8 mouse cellular contexts compared by ENCODE assay signal in the genomic region with DNA sequence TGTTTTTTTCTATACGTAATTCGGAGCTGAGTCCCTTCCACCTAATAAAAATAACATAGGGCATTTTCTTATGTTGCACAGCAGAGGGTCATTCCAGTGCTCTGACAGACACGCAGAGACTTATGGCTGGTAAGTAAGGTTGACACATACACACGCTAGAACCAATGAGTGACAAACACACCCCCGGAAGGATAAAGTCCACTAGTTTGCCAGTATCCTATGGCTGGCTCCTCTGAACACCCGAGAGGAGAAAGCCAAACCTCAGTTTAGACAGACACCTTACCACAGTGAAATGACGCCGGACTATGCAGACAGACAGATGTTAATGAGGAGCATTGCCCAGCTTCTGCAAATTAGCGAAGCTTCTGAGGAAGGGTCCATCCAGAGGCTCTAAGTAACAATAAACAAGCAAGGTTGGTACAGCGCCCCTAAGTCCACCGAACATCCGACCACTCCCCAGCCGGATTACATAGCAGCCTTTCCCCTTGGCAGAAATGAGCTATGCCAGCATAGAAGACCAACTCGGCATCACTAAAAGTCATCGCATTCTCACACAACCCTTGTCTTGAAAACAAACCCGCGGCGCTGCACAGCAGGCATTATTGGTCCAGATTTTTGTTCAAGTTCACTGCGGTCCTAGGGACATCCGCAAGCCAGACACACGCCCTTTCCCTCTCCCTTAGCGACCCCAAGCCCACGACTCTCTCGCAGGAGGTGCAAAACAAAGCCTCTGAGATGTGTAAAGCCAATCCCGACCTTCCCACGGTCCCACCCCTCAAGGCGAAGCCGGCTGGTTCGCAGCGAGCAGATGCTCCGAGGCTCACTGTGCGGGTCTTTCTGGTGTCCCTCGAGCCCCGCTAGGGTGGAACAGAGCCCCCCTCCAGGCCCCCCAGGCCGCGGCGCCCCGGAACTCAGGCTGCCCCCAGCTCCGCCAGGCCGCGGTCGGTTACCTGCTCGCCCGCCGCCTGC. TPM values are rescaled to one million over a fixed set of nuclear protein-coding genes. Genes with fewer than 3 reads are reported as not detected.
DNase-seq lines count a peak whose midpoint lies in the region; ATAC-seq lines count a peak whose summit lies in the region.

No protein-coding gene starts in this region.

- ATAC-seq in hindbrain, embryonic 16.5 days, result peak; percentile 79

- DNase-seq in embryo, embryonic 10 days (ENCODE audit: low spot score), result peak; percentile 28
- DNase-seq in embryo, embryonic 9.5 days (ENCODE audit: extremely low spot score), result no peak
- DNase-seq in urinary bladder, postnatal 14 days (ENCODE audit: low spot score), result peak; percentile 15
- no peak for DNase-seq in urinary bladder, postnatal 25 days (ENCODE audit: low spot score)
- no peak for DNase-seq in ovary, adult 18-20 months (ENCODE audit: low spot score)
- no peak for DNase-seq in frontal cortex, postnatal 10 days (ENCODE audit: low spot score in 2 of 2)

- no peaks in the 10 kb centered on the region for H3K9me3 ChIP-seq in hindbrain, embryonic 16.5 days (ENCODE audit: control insufficient read depth, low read length)

- WGBS in hindbrain, embryonic 16.5 days, result 10% methylated on average over 42 of the region's 45 CpGs
- WGBS in macrophage (ENCODE audit: missing documents), result 10% methylated on average over 45 of the region's 45 CpGs

- H3K27me3 ChIP-seq in hindbrain, embryonic 16.5 days (replicated peaks; ENCODE audit: control insufficient read depth, insufficient read depth, low read length), result no peaks in the 10 kb centered on the region

- peaks cover 43% of the 10 kb centered on the region for H3K79me2 ChIP-seq in macrophage (ENCODE audit: inconsistent target)

- H3K27ac ChIP-seq in hindbrain, embryonic 16.5 days (ENCODE audit: low read depth, low read length), result peak overlapping the region; percentile 86
- no peak overlapping the region for H3K27ac ChIP-seq in macrophage

- peak overlapping the region; percentile 95 for H3K4me3 ChIP-seq in hindbrain, embryonic 16.5 days (ENCODE audit: low read length)
- peak overlapping the region; percentile 87 for H3K4me3 ChIP-seq in macrophage (ENCODE audit: inconsistent target)

- H3K36me3 ChIP-seq in hindbrain, embryonic 16.5 days (ENCODE audit: control insufficient read depth, insufficient read depth, low read length), result peaks cover 21% of the 10 kb centered on the region
- peaks cover 30% of the 10 kb centered on the region for H3K36me3 ChIP-seq in macrophage (ENCODE audit: inconsistent target)

- peak overlapping the region; percentile 78 for H3K4me2 ChIP-seq in hindbrain, embryonic 16.5 days (ENCODE audit: low read length)

- H3K4me1 ChIP-seq in hindbrain, embryonic 16.5 days (ENCODE audit: control insufficient read depth, insufficient read depth, low read depth, low read length), result peaks cover 13% of the 10 kb centered on the region

- H3K9ac ChIP-seq in hindbrain, embryonic 16.5 days (ENCODE audit: low read depth, low read length), result peak overlapping the region; percentile 97

RNA-seq across cellular contexts. Expression of gene 4833439L19Rik, which starts 0.7 kb away (rescaled TPM):
- polyA plus RNA-seq in hindbrain, embryonic 16.5 days (2015; fragmentation: Nextera tagmentation; extraction: Ambion mirVana), result 268 and 272 TPM in 2 replicates
- total RNA-seq in macrophage (2018; cell fraction: chromatin; rRNA removed), result 10 to 100 TPM; 10.8 to 38.6 (median 24.2) TPM
- total RNA-seq in macrophage (2018; cell fraction: cytosol; rRNA removed), result 10 to 100 TPM; 48.2 to 68.8 (median 56.5) TPM
- 10 to 100 TPM; 11.3 to 48.6 (median 29.6) TPM for total RNA-seq in macrophage (2018; cell fraction: nucleus; rRNA removed)
- polyA plus RNA-seq in macrophage (2018), result 57.4 to 59.9 TPM (median 57.6 TPM) in 3 replicates

RNA-seq across cellular contexts. Expression of gene Arl10, which starts 10.3 kb away (rescaled TPM):
- polyA plus RNA-seq in hindbrain, embryonic 16.5 days (2015; fragmentation: Nextera tagmentation; extraction: Ambion mirVana), result 96.9 and 100 TPM in 2 replicates
- total RNA-seq in macrophage (2018; cell fraction: chromatin; rRNA removed), result 10 to 100 TPM in 24 of 26 experiments, 1 to 10 TPM in 2; 8.9 to 85.6 (median 27.5) TPM
- 10 to 100 TPM in 24 of 26 experiments, 1 to 10 TPM in 2; 8.9 to 26.4 (median 16.8) TPM for total RNA-seq in macrophage (2018; cell fraction: cytosol; rRNA removed)
- 10 to 100 TPM; 17.8 to 75.2 (median 34.1) TPM for total RNA-seq in macrophage (2018; cell fraction: nucleus; rRNA removed)
- 9.2 to 23.9 TPM (median 19.0 TPM) in 3 replicates for polyA plus RNA-seq in macrophage (2018)

RNA-seq across cellular contexts. Expression of gene Nop16, which starts 25.4 kb away (rescaled TPM):
- polyA plus RNA-seq in hindbrain, embryonic 16.5 days (2015; fragmentation: Nextera tagmentation; extraction: Ambion mirVana), result 64.7 and 69.1 TPM in 2 replicates
- 1 to 10 TPM in 23 of 26 experiments, under 1 TPM in 3; 0.77 to 5.8 (median 2.2) TPM for total RNA-seq in macrophage (2018; cell fraction: chromatin; rRNA removed)
- total RNA-seq in macrophage (2018; cell fraction: cytosol; rRNA removed), result 10 to 100 TPM in 15 of 26 experiments, 1 to 10 TPM in 11; 5.9 to 16.8 (median 11.2) TPM
- total RNA-seq in macrophage (2018; cell fraction: nucleus; rRNA removed), result 10 to 100 TPM in 1 of 26 experiments, 1 to 10 TPM in 25; 1.6 to 11.1 (median 3.7) TPM
- 17.0 to 43.5 TPM (median 34.3 TPM) in 3 replicates for polyA plus RNA-seq in macrophage (2018)

RNA-seq across cellular contexts. Expression of gene Higd2a, which starts 25.5 kb away (rescaled TPM):
- 253 and 288 TPM in 2 replicates for polyA plus RNA-seq in hindbrain, embryonic 16.5 days (2015; fragmentation: Nextera tagmentation; extraction: Ambion mirVana)
- total RNA-seq in macrophage (2018; cell fraction: chromatin; rRNA removed), result 10 to 100 TPM in 1 of 26 experiments, 1 to 10 TPM in 20, not detected in 5; 1.9 to 17.1 (median 3.0) TPM
- total RNA-seq in macrophage (2018; cell fraction: cytosol; rRNA removed), result 100 to 1,000 TPM in 7 of 26 experiments, 10 to 100 TPM in 19; 55.4 to 128 (median 83.2) TPM
- total RNA-seq in macrophage (2018; cell fraction: nucleus; rRNA removed), result 10 to 100 TPM in 25 of 26 experiments, 1 to 10 TPM in 1; 9.8 to 27.3 (median 13.8) TPM
- polyA plus RNA-seq in macrophage (2018), result 73.7 to 134 TPM (median 97.0 TPM) in 3 replicates

RNA-seq across cellular contexts. Expression of gene Cltb, which starts 46.6 kb away (rescaled TPM):
- polyA plus RNA-seq in hindbrain, embryonic 16.5 days (2015; fragmentation: Nextera tagmentation; extraction: Ambion mirVana), result 244 and 276 TPM in 2 replicates
- 10 to 100 TPM in 12 of 26 experiments, 1 to 10 TPM in 14; 1.6 to 18.7 (median 9.4) TPM for total RNA-seq in macrophage (2018; cell fraction: chromatin; rRNA removed)
- total RNA-seq in macrophage (2018; cell fraction: cytosol; rRNA removed), result 10 to 100 TPM; 15.6 to 46.1 (median 29.9) TPM
- 10 to 100 TPM in 14 of 26 experiments, 1 to 10 TPM in 12; 5.7 to 24.7 (median 10.8) TPM for total RNA-seq in macrophage (2018; cell fraction: nucleus; rRNA removed)
- polyA plus RNA-seq in macrophage (2018), result 24.7 to 63.7 TPM (median 59.0 TPM) in 3 replicates

Comparison
In these comparisons a context has a peak if more than half of its experiments do, and no peak if none do; other contexts are left out.
1. DNase-seq: peak in embryo, embryonic 10 days (single experiment) and urinary bladder, postnatal 14 days (single experiment); none in embryo, embryonic 9.5 days (single experiment), urinary bladder, postnatal 25 days (single experiment), ovary, adult 18-20 months (single experiment) and frontal cortex, postnatal 10 days (0 of 2).